Mouse (Mus musculus) layer of hippocampus, postnatal 14 days (tissue): Measurements from ENCODE around the gene Pacsin3. TPM values are rescaled to one million over a fixed set of nuclear protein-coding genes. Genes with fewer than 3 reads are reported as not detected.

Source experiments
- DNase-seq, 2 experiments: peaks; one replicate each; pipeline ENCODE4 v3.0.0; 2021 to 2022; ENCODE audit warnings: low spot score in 2 of 2, mixed read lengths in 1 of 2
- total RNA-seq, 2 experiments: library from RNA; stranded (reverse); gene quantifications; 2 replicates each; pipeline ENCODE4 v1.2.3; 2021

Pacsin3 gene
- total RNA-seq, 2 experiments from 2014 or later, result 23.2 to 25.5 TPM

- DNase-seq, result peak in 1 of 2 experiments; percentile 78
Observed at GRCm38 (mm10) chr2:91258054-91258453, 2.3 kb downstream of the Pacsin3 start.

- no peak for DNase-seq
Observed at GRCm38 (mm10) chr2:91258830-91259229, 3.1 kb downstream of the Pacsin3 start.

- no peak for DNase-seq
Observed at GRCm38 (mm10) chr2:91259493-91259892, 3.7 kb downstream of the Pacsin3 start.

GRCm38 (mm10) chr2:91263692-91264660 lies 8.2 kb downstream of the Pacsin3 start:
- no peak for DNase-seq

GRCm38 (mm10) chr2:91264711-91265681 lies 9.2 kb downstream of the Pacsin3 start, which contains the start of gene Arfgap2:
Gene Arfgap2 (plus strand): TSS chr2:91264974.
- peak; percentile 97 to 99 for DNase-seq

- no peak for DNase-seq
Observed at GRCm38 (mm10) chr2:91268042-91268441, 12.3 kb downstream of the Pacsin3 start.

GRCm38 (mm10) chr2:91268706-91269105 lies 13.0 kb downstream of the Pacsin3 start:
- DNase-seq, result no peak

- no peak for DNase-seq
Observed at GRCm38 (mm10) chr2:91269687-91270133, 14.0 kb downstream of the Pacsin3 start.

- no peak for DNase-seq
Observed at GRCm38 (mm10) chr2:91278749-91279371, 23.1 kb downstream of the Pacsin3 start.

- no peak for DNase-seq
Observed at GRCm38 (mm10) chr2:91279372-91279755, 23.6 kb downstream of the Pacsin3 start.

- no peak for DNase-seq
Observed at GRCm38 (mm10) chr2:91281366-91281765, 25.6 kb downstream of the Pacsin3 start.

- no peak for DNase-seq
Observed at GRCm38 (mm10) chr2:91283972-91284371, 28.2 kb downstream of the Pacsin3 start.

GRCm38 (mm10) chr2:91284375-91285199 lies 28.8 kb downstream of the Pacsin3 start:
- peak; percentile 41 to 65 for DNase-seq

- DNase-seq, result peak; percentile 78 to 88
Observed at GRCm38 (mm10) chr2:91285885-91286505, 30.2 kb downstream of the Pacsin3 start.

GRCm38 (mm10) chr2:91287563-91287962 lies 31.8 kb downstream of the Pacsin3 start:
- DNase-seq, result no peak

- DNase-seq, result peak in 1 of 2 experiments; percentile 65
Observed at GRCm38 (mm10) chr2:91291197-91292007, 35.6 kb downstream of the Pacsin3 start.

- DNase-seq, result no peak
Observed at GRCm38 (mm10) chr2:91294226-91294625, 38.5 kb downstream of the Pacsin3 start.

- no peak for DNase-seq
Observed at GRCm38 (mm10) chr2:91295895-91296294, 40.1 kb downstream of the Pacsin3 start.

- DNase-seq, result no peak
Observed at GRCm38 (mm10) chr2:91299156-91299555, 43.4 kb downstream of the Pacsin3 start.
